Mouse (Mus musculus): ENCODE measurements around the gene Pkig. TPM values are rescaled to one million over a fixed set of nuclear protein-coding genes. Genes with fewer than 3 reads are reported as not detected.

The Pkig gene
- total RNA-seq, 2 experiments from 2014 or later, result 45.0 to 46.0 TPM

- peak; percentile 80 to 88 for DNase-seq
These were observed 91.7 kb downstream of the Pkig start, which contains the start of gene Ada for GRCm38 (mm10) chr2:163749647-163750611. Ada (minus strand) TSS chr2:163750239.

- DNase-seq, result no peak
These were observed 96.0 kb downstream of the Pkig start for GRCm38 (mm10) chr2:163754228-163754627.

GRCm38 (mm10) chr2:163756723-163757122 is 98.5 kb downstream of the Pkig start:
- peak; percentile 52 to 70 for DNase-seq

GRCm38 (mm10) chr2:163758146-163758545 is 100.0 kb downstream of the Pkig start:
- DNase-seq, result peak in 1 of 2 experiments; percentile 43

GRCm38 (mm10) chr2:163760589-163760988 is 102.4 kb downstream of the Pkig start:
- no peak for DNase-seq

GRCm38 (mm10) chr2:163761402-163761801 is 103.2 kb downstream of the Pkig start:
- no peak for DNase-seq

GRCm38 (mm10) chr2:163766261-163766660 is 108.1 kb downstream of the Pkig start:
- no peak for DNase-seq

GRCm38 (mm10) chr2:163766890-163767289 is 108.7 kb downstream of the Pkig start:
- DNase-seq, result no peak

GRCm38 (mm10) chr2:163770731-163771130 is 112.5 kb downstream of the Pkig start:
- no peak for DNase-seq

Other genes starting within 250 kb of the Pkig start
- gene Oser1, start 233.7 kb upstream of the Pkig start, total RNA-seq (2021), result 10 to 100 TPM; 37.2 to 43.4 TPM
- gene Gdap1l1, start 219.9 kb upstream of the Pkig start, total RNA-seq (2021), result 1 to 10 TPM; 2.8 to 3.1 TPM
- 10 to 100 TPM; 83.6 to 87.8 TPM for gene Fitm2, start 185.8 kb upstream of the Pkig start, total RNA-seq (2021)
- not detected for gene R3hdml, start 166.1 kb upstream of the Pkig start, total RNA-seq (2021)
- under 1 TPM in 1 of 2 experiments, not detected in 1; 0.40 TPM for gene Hnf4a, start 151.6 kb upstream of the Pkig start, total RNA-seq (2021)
- 10 to 100 TPM; 22.7 to 34.8 TPM for gene Ttpal, start 56.1 kb upstream of the Pkig start, total RNA-seq (2021)
- gene Serinc3, start 13.3 kb upstream of the Pkig start, total RNA-seq (2021), result 100 to 1,000 TPM; 565 to 629 TPM
- gene Ada, start 91.9 kb downstream of the Pkig start, total RNA-seq (2021), result 1 to 10 TPM; 3.6 to 4.9 TPM
- under 1 TPM in 1 of 2 experiments, not detected in 1; 0.63 TPM for gene Ccn5, start 162.5 kb downstream of the Pkig start, total RNA-seq (2021)
- not detected for gene Kcnk15, start 195.3 kb downstream of the Pkig start, total RNA-seq (2021)